Mouse (Mus musculus) cerebral cortex, adult 2 months (tissue): ENCODE results near the gene Psg21.

Source experiments
- WGBS: fragments of 180-500 bp; shearing (Covaris S2); methylation state at CpG from one replicate; pipeline ENCODE4 v1.1.7; 2018; 5-methylcytosine and 5-hydroxymethylcytosine counted together

The Psg21 gene

GRCm38 (mm10) chr7:18656625-18657024 lies at the start of gene Psg21:
Gene Psg21, minus strand, starts transcription at chr7:18656725.
- 57% methylated on average over 2 of the region's 2 CpGs for WGBS

DNA sequence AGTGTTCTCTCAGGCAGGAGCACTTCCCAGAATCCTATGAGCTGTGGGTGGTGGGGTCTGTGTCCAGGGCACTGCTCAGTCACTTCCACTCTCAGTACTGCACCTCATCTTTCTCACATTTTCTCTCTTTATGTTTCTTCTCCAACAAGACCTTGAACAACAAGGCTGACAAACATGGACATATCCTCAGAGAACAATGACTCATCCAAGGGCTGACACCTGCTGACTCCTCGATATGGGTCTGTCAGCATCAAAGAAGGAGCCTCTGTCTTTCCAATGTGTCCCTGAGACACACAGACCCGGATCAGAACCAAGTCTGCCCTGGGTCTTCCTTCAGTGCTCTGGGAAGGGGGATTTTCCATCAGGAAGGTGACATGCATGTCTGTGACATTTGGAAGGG lies 29.6 kb upstream of the Psg21 start, which contains the start of gene Psg20:
TSS of gene Psg20 (minus strand) at position 101 of the 400 bp plus-strand sequence.
- 56% methylated on average over 2 of the region's 2 CpGs for WGBS

DNA sequence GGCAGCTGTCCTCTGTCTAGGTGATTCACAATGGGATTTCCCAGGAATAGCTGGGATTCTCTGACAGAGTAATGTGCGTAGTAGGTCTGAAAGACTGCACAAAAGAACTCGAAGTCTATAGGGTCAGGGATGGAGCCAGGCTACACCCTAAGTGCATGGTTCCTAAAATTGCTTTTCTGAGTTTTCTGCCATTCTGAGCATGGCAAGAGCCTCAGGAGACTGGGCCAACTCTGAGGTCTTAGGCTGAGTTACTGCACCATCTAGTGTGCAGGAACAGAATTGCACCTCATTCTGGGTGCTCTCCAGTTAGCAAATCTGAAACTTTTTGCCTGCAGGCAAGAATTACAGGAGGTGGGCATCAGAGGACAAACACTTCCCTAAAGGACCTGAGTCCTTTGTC lies 23.2 kb upstream of the Psg21 start:
- WGBS = 48% methylated on average over 2 of the region's 2 CpGs

DNA sequence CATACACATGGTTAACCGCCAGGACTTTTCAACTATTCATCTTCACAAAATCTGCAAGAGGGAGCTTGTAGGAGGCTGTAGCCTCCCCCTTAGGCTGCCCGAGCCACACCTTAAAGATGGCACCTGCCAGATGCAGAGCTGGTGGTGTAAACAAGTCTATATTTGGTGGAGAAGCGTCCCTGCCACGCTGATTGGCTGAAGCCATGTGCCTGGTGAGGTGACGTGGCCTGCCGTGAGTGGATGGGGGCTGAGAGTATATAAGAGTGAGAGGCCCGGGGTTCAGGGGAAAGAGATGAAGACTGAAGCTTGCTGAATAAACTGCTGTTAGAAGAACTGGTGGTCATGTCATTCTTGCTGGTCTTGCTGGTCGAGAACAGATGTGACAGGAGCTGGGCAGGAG lies 29.6 kb downstream of the Psg21 start:
- 74% methylated on average over 8 of the region's 8 CpGs for WGBS

DNA sequence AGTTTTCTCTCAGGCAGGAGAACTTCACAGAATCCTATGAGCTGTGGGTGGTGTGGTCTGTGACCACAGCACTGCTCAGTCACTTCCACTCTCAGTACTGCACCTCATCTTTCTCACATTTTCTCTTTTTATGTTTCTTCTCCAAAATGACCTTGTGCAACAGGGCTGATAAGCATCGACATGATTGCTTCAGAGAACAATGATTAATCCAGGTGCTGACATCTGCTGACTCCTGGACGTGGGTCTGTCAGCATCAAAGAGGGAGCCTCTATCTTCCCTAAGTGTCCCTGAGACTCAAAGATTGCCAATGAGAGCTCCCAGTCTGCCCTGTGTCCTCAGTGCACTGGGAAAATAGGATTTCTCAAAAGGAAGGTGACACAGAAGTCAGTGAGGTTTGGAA lies 40.1 kb downstream of the Psg21 start, which contains the start of gene Psg23:
TSS of gene Psg23 (minus strand) at position 101 of the 400 bp plus-strand sequence.
- 44% methylated on average over 2 of the region's 2 CpGs for WGBS
